Mouse (Mus musculus): ENCODE data around the gene Serhl.

Gene Serhl

GRCm38 (mm10) chr15:83162001-83162400, 72.7 kb downstream of the Serhl start:
- DNase-seq (ENCODE audit: low spot score in 2 of 2), result no peak

- no peak for DNase-seq (ENCODE audit: low spot score in 2 of 2)
Measured at GRCm38 (mm10) chr15:83162818-83163485, 73.6 kb downstream of the Serhl start.

- peak in 1 of 2 experiments; percentile 64 for DNase-seq (ENCODE audit: low spot score in 2 of 2)
Measured at GRCm38 (mm10) chr15:83164971-83165471, 75.7 kb downstream of the Serhl start.

GRCm38 (mm10) chr15:83165526-83166315, 76.4 kb downstream of the Serhl start:
- DNase-seq (ENCODE audit: low spot score in 2 of 2), result no peak

All from urinary bladder, postnatal 4 days (tissue).